Mouse (Mus musculus) liver, adult 2 months (tissue): ENCODE data around the gene Tmem131l. TPM values are rescaled to one million over a fixed set of nuclear protein-coding genes. Genes with fewer than 3 reads are reported as not detected.
A peak's percentile ranks its signal among the peaks of the same experiment; 100 is the strongest.

Experiments used
- DNase-seq: peaks from one replicate; pipeline ENCODE4 v3.0.0-alpha.2; 2011; ENCODE audit warnings: low read depth, low spot score; ENCODE audit errors: extremely low read depth
- H3K27ac ChIP-seq: fragments of 200-500 bp; replicated peaks from 2 replicates; pipeline ENCODE4 v1.5.1; 2012; ENCODE audit warnings: low read depth, mild to moderate bottlenecking, control low read depth, inconsistent platforms, low read length; ENCODE audit not compliant: insufficient read depth
- H3K27me3 ChIP-seq: fragments of 200-500 bp; 2 replicates; pipeline ENCODE4 v1.6.1; 2012; ENCODE audit warnings: mild to moderate bottlenecking, moderate library complexity, low read length, inconsistent platforms; ENCODE audit not compliant: control insufficient read depth, insufficient read depth
- H3K36me3 ChIP-seq: fragments of 200-500 bp; 2 replicates; pipeline ENCODE4 v1.6.1; 2012; ENCODE audit warnings: low read length, inconsistent platforms; ENCODE audit not compliant: control insufficient read depth, insufficient read depth
- H3K4me1 ChIP-seq: fragments of 200-500 bp; 2 replicates; pipeline ENCODE4 v1.6.1; 2011; ENCODE audit warnings: low read length; ENCODE audit not compliant: control insufficient read depth, insufficient read depth
- H3K4me3 ChIP-seq: fragments of 200-500 bp; 2 replicates; pipeline ENCODE4 v1.5.1; 2011; ENCODE audit warnings: low read depth, mild to moderate bottlenecking, control low read depth, low read length, moderate library complexity; ENCODE audit not compliant: insufficient read depth
- H3K79me2 ChIP-seq: fragments of 200-500 bp; 2 replicates; pipeline ENCODE4 v1.6.1; 2012; ENCODE audit warnings: inconsistent platforms, mild to moderate bottlenecking, low read length, moderate library complexity; ENCODE audit not compliant: control insufficient read depth, insufficient read depth
- H3K9ac ChIP-seq: fragments of 200-500 bp; 2 replicates; pipeline ENCODE4 v1.6.1; 2012; ENCODE audit warnings: low read depth, mild to moderate bottlenecking, control low read depth, inconsistent platforms, low read length
- CTCF ChIP-seq: fragments of 200-500 bp; IDR thresholded peaks from 2 replicates; pipeline ENCODE4 v1.5.1; 2011; ENCODE audit warnings: low read depth, low read length, control low read depth
- POLR2A ChIP-seq: fragments of 200-500 bp; IDR thresholded peaks from 2 replicates; pipeline ENCODE4 v1.6.1; 2011; ENCODE audit warnings: low read length, control low read depth; ENCODE audit not compliant: insufficient read depth; ENCODE audit errors: extremely low read depth
- WGBS: fragments of 180-500 bp; shearing (Covaris S2); methylation state at CpG from one replicate; pipeline ENCODE4 v1.1.7; 2018; 5-methylcytosine and 5-hydroxymethylcytosine counted together
- polyA plus RNA-seq: library from polyadenylated mRNA; depleted of rRNA; stranded (reverse); fragments of >200 nt; gene quantifications from 2 replicates; pipeline ENCODE4 v1.2.3, GENCODE M21; 2012
- total RNA-seq: library from RNA; depleted of rRNA; stranded (reverse); fragments of >200 nt; gene quantifications from 2 replicates; pipeline ENCODE4 v1.2.3, GENCODE M21; 2014

Tmem131l gene
- total and polyA plus RNA-seq, 2 experiments, result 15.3 to 21.1 TPM

- Histone ChIP-seq H3K27me3 (no peaks in the 10 kb centered on the region), H3K4me1 (no peaks in the 10 kb centered on the region), H3K27ac (no peak overlapping the region), H3K4me3 (no peak overlapping the region), H3K9ac (no peak overlapping the region), H3K36me3 (no peaks in the 10 kb centered on the region), H3K79me2 (peaks cover 15% of the 10 kb centered on the region; the same call in 1 of the 2 replicates)
- 75% methylated on average over 8 of the region's 8 CpGs for WGBS
- no peak for DNase-seq
- TF ChIP-seq POLR2A (no peak), CTCF (no peak)
These were observed 18.5 kb downstream of the Tmem131l start for GRCm38 (mm10) chr3:84021217-84022200.

GRCm38 (mm10) chr3:84020528-84020927, 19.4 kb downstream of the Tmem131l start:
- Histone ChIP-seq H3K36me3 (no peaks in the 10 kb centered on the region), H3K27ac (no peak overlapping the region), H3K4me3 (no peak overlapping the region), H3K79me2 (peaks cover 15% of the 10 kb centered on the region; the same call in 1 of the 2 replicates), H3K27me3 (no peaks in the 10 kb centered on the region), H3K9ac (no peak overlapping the region), H3K4me1 (no peaks in the 10 kb centered on the region)
- no peak for TF ChIP-seq CTCF
- no peak for TF ChIP-seq POLR2A
- WGBS, result 96% methylated on average over 3 of the region's 3 CpGs
- no peak for DNase-seq

- H3K9ac ChIP-seq, result no peak overlapping the region
- WGBS, result 32% methylated on average over 4 of the region's 4 CpGs
- peaks cover 17% of the 10 kb centered on the region; the same call in 1 of the 2 replicates for H3K79me2 ChIP-seq
- no peak overlapping the region for H3K4me3 ChIP-seq
- TF ChIP-seq CTCF, result no peak
- TF ChIP-seq POLR2A, result no peak
- H3K27me3 ChIP-seq, result no peaks in the 10 kb centered on the region
- H3K36me3 ChIP-seq, result peaks cover 3% of the 10 kb centered on the region; the same call in 1 of the 2 replicates
- peak; percentile 44 for DNase-seq
- H3K27ac ChIP-seq, result no peak overlapping the region
- H3K4me1 ChIP-seq, result peaks cover 4% of the 10 kb centered on the region
These were observed 24.4 kb downstream of the Tmem131l start for GRCm38 (mm10) chr3:84015484-84016016.

- Histone ChIP-seq H3K36me3 (peaks cover 3% of the 10 kb centered on the region; the same call in 1 of the 2 replicates), H3K27ac (no peak overlapping the region), H3K79me2 (peaks cover 33% of the 10 kb centered on the region), H3K4me1 (peaks cover 4% of the 10 kb centered on the region), H3K9ac (no peak overlapping the region), H3K4me3 (no peak overlapping the region), H3K27me3 (no peaks in the 10 kb centered on the region)
- DNase-seq, result peak; percentile 83
- WGBS, result 15% methylated on average over 5 of the region's 5 CpGs
- no peak for TF ChIP-seq POLR2A
- TF ChIP-seq CTCF, result no peak
These were observed 28.8 kb downstream of the Tmem131l start for GRCm38 (mm10) chr3:84010995-84011663.

GRCm38 (mm10) chr3:84005989-84006388, 34.0 kb downstream of the Tmem131l start:
- H3K27me3 ChIP-seq, result no peaks in the 10 kb centered on the region
- H3K36me3 ChIP-seq, result no peaks in the 10 kb centered on the region
- H3K4me1 ChIP-seq, result peaks cover 22% of the 10 kb centered on the region
- H3K27ac ChIP-seq, result no peak overlapping the region
- no peak for DNase-seq
- WGBS, result 94% methylated on average over 7 of the region's 7 CpGs
- H3K4me3 ChIP-seq, result no peak overlapping the region
- no peak overlapping the region for H3K9ac ChIP-seq
- TF ChIP-seq POLR2A, result no peak
- peaks cover 29% of the 10 kb centered on the region for H3K79me2 ChIP-seq
